Mouse (Mus musculus): ENCODE measurements around the gene Mettl21e.

GRCm38 (mm10) chr1:44186396-44186795 lies 32.4 kb downstream of the Mettl21e start:
- TF ChIP-seq CTCF (IDR thresholded peaks at IDR 0.05; ENCODE audit: borderline replicate concordance, insufficient read depth, low read length) (no peak), POLR2A (IDR thresholded peaks at IDR 0.05; ENCODE audit: low read depth, low read length) (no peak)
